Mouse (Mus musculus) lung, embryonic 15.5 days (tissue): Measurements from ENCODE around the gene Farsb. TPM values are rescaled to one million over a fixed set of nuclear protein-coding genes. Genes with fewer than 3 reads are reported as not detected.

Experiments used
- ATAC-seq: fragments of 200-750 bp; cut with Nextera tagmentation; 2 replicates; pipeline ENCODE4 v1.8.0; 2017; ENCODE audit warnings: moderate number of reproducible peaks, borderline replicate concordance; ENCODE audit not compliant: low FRiP score, low TSS enrichment; ENCODE audit errors: extremely low read depth
- H3K27ac ChIP-seq: fragments of 300-500 bp; sonication (generic); 2 replicates; pipeline ENCODE4 v1.5.1; 2015; ENCODE audit warnings: moderate library complexity, mild to moderate bottlenecking, inconsistent platforms
- H3K27me3 ChIP-seq: fragments of 300-500 bp; sonication (generic); 2 replicates; pipeline ENCODE4 v1.6.1; 2015; ENCODE audit warnings: inconsistent platforms
- H3K36me3 ChIP-seq: fragments of 300-500 bp; sonication (generic); 2 replicates; pipeline ENCODE4 v1.6.1; 2015; ENCODE audit warnings: inconsistent platforms
- H3K4me1 ChIP-seq: fragments of 300-500 bp; sonication (generic); 2 replicates; pipeline ENCODE4 v1.6.1; 2015; ENCODE audit warnings: inconsistent platforms
- H3K4me2 ChIP-seq: fragments of 300-500 bp; sonication (generic); 2 replicates; pipeline ENCODE4 v1.6.1; 2015; ENCODE audit warnings: inconsistent platforms, mild to moderate bottlenecking, moderate library complexity
- H3K4me3 ChIP-seq: fragments of 300-500 bp; sonication (generic); 2 replicates; pipeline ENCODE4 v1.5.1; 2015; ENCODE audit warnings: mild to moderate bottlenecking, inconsistent platforms
- H3K9ac ChIP-seq: fragments of 300-500 bp; sonication (generic); 2 replicates; pipeline ENCODE4 v1.6.1; 2015; ENCODE audit warnings: inconsistent platforms
- H3K9me3 ChIP-seq: fragments of 300-500 bp; sonication (generic); 2 replicates; pipeline ENCODE4 v1.6.1; 2016; ENCODE audit warnings: inconsistent platforms
- WGBS: fragments of 180-500 bp; shearing (Covaris S2); methylation state at CpG from one replicate; pipeline ENCODE4 v1.1.7; 2015; 5-methylcytosine and 5-hydroxymethylcytosine counted together
- polyA plus RNA-seq: library from polyadenylated mRNA; unstranded; fragments of >200 nt; fragmentation: Nextera tagmentation; extraction: Ambion mirVana; gene quantifications from 2 replicates; pipeline ENCODE4 v1.2.1, GENCODE M21; 2015

Farsb gene
- polyA plus RNA-seq, 1 experiment from 2014 or later, result 129 TPM

GRCm38 (mm10) chr1:78472441-78472840, 16.3 kb downstream of the Farsb start:
- H3K9ac ChIP-seq, result no peak overlapping the region
- H3K4me3 ChIP-seq, result no peak overlapping the region
- ATAC-seq, result no peak
- H3K4me1 ChIP-seq, result no peaks in the 10 kb centered on the region
- H3K27ac ChIP-seq, result no peak overlapping the region
- H3K27me3 ChIP-seq, result no peaks in the 10 kb centered on the region
- WGBS, result 85% methylated on average over 5 of the region's 5 CpGs
- no peaks in the 10 kb centered on the region for H3K9me3 ChIP-seq
- H3K4me2 ChIP-seq, result no peak overlapping the region
- peaks cover 63% of the 10 kb centered on the region for H3K36me3 ChIP-seq

DNA sequence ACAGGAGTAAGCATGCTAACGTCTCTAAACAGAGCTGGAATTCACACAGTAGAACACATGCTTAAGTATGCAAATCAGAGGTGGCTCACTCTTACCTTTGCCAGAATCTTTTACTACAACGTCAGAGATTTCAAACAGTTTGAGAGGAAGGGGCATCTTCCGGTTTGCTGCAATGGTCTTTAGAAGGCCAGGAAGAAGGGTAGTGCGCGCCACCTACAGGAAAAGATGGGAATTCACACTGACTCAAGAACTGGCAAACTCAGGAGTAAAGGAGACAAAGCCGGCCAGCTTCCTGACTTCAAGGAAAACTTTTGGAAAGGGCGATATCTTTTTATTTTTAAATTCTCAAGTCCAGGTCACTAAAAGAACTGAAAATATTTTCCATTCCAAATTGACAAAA, 34.0 kb downstream of the Farsb start:
- Histone ChIP-seq H3K27me3 (no peaks in the 10 kb centered on the region), H3K27ac (no peak overlapping the region), H3K36me3 (peaks cover 57% of the 10 kb centered on the region), H3K9ac (no peak overlapping the region), H3K9me3 (no peaks in the 10 kb centered on the region), H3K4me3 (no peak overlapping the region), H3K4me1 (no peaks in the 10 kb centered on the region), H3K4me2 (no peak overlapping the region)
- ATAC-seq, result no peak
- WGBS, result 35% methylated on average over 7 of the region's 7 CpGs

GRCm38 (mm10) chr1:78453886-78454285, 34.8 kb downstream of the Farsb start:
- Histone ChIP-seq H3K27me3 (no peaks in the 10 kb centered on the region), H3K36me3 (peaks cover 54% of the 10 kb centered on the region), H3K9ac (no peak overlapping the region), H3K4me1 (no peaks in the 10 kb centered on the region), H3K4me2 (no peak overlapping the region), H3K9me3 (no peaks in the 10 kb centered on the region), H3K4me3 (no peak overlapping the region), H3K27ac (no peak overlapping the region)
- WGBS, result 88% methylated on average over 8 of the region's 8 CpGs
- no peak for ATAC-seq

DNA sequence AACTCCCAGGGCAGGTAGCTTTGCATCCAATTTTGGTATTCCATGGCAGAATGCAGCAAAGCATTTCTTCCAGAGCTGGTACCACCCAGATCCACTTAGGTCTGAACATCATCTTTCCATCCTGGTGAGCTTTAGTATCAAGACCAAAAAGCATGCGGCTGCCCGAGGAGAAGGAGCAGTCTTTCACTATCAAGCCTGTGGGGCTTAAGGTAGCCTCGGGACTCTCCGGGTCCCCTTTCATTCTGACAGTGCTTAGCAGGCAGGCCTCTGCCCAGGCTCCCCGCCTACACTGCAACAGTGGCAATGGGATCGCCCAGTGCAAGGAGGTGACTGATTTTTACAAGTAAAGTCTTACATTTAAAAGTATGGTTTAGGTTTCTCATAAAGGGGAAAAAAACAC, 36.2 kb downstream of the Farsb start:
- no peaks in the 10 kb centered on the region for H3K9me3 ChIP-seq
- H3K4me3 ChIP-seq, result no peak overlapping the region
- WGBS, result 89% methylated on average over 6 of the region's 6 CpGs
- H3K4me2 ChIP-seq, result no peak overlapping the region
- H3K27ac ChIP-seq, result no peak overlapping the region
- H3K9ac ChIP-seq, result no peak overlapping the region
- no peaks in the 10 kb centered on the region for H3K4me1 ChIP-seq
- H3K36me3 ChIP-seq, result peaks cover 47% of the 10 kb centered on the region
- ATAC-seq, result no peak
- H3K27me3 ChIP-seq, result no peaks in the 10 kb centered on the region

GRCm38 (mm10) chr1:78451070-78451854, 37.4 kb downstream of the Farsb start:
- WGBS, result 79% methylated on average over 12 of the region's 12 CpGs
- Histone ChIP-seq H3K27ac (no peak overlapping the region), H3K36me3 (peaks cover 47% of the 10 kb centered on the region)

DNA sequence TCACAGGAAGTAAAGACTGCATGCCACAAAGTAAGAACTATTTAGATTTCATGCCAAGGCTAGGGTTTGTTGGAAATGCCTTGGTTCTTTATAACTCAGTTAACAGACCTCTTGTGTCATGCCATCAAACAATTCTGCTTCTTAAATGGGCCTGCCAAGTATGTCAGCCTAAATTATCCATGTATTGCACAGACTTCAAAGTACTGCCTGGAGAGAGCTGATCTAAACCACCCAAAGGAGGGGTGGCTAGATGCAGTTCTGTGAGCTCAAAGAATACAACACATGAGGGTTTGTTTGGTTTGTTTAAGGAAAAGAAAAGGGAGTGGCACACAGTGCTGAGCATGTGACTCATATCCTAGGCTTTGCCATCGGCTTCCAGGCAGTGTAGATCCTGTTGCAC, 40.6 kb downstream of the Farsb start:
- no peak overlapping the region for H3K4me2 ChIP-seq
- H3K9ac ChIP-seq, result no peak overlapping the region
- no peaks in the 10 kb centered on the region for H3K4me1 ChIP-seq
- no peaks in the 10 kb centered on the region for H3K27me3 ChIP-seq
- 65% methylated on average over 1 of the region's 1 CpGs for WGBS
- H3K36me3 ChIP-seq, result peaks cover 50% of the 10 kb centered on the region
- H3K9me3 ChIP-seq, result no peaks in the 10 kb centered on the region
- H3K4me3 ChIP-seq, result no peak overlapping the region
- ATAC-seq, result no peak
- no peak overlapping the region for H3K27ac ChIP-seq

More at GRCm38 (mm10) chr1:78451070-78451854, 37.4 kb downstream of the Farsb start:
- H3K4me2 ChIP-seq, result no peak overlapping the region
- no peak for ATAC-seq
- no peak overlapping the region for H3K4me3 ChIP-seq
- H3K9ac ChIP-seq, result no peak overlapping the region
- no peaks in the 10 kb centered on the region for H3K9me3 ChIP-seq
- no peaks in the 10 kb centered on the region for H3K27me3 ChIP-seq
- H3K4me1 ChIP-seq, result no peaks in the 10 kb centered on the region

- H3K9me3 ChIP-seq, result no peaks in the 10 kb centered on the region
- no peak overlapping the region for H3K4me3 ChIP-seq
- 93% methylated on average over 6 of the region's 6 CpGs for WGBS
- no peaks in the 10 kb centered on the region for H3K27me3 ChIP-seq
- H3K9ac ChIP-seq, result no peak overlapping the region
- H3K4me1 ChIP-seq, result no peaks in the 10 kb centered on the region
- no peak overlapping the region for H3K27ac ChIP-seq
- no peak overlapping the region for H3K4me2 ChIP-seq
- no peak for ATAC-seq
- H3K36me3 ChIP-seq, result peaks cover 47% of the 10 kb centered on the region
Measured at GRCm38 (mm10) chr1:78446742-78447141, 42.0 kb downstream of the Farsb start.

DNA sequence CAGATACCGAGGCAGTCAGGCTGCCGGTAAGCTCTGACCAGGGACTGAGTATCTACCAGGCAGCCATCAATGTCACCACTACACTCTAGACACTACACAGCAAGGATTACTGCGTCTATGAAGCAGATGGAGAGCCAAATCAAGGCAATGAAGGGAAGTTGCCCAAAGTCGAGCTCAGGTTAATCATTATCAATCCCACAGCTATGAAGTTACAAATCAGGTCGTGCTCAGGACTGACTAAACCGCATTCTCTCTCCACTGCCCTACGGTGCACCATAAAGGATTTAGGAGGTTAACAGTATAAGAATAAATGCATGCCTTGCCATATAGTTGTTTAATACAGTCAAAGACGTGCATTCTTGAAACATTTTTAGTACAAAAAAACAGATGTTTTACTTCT, 42.5 kb downstream of the Farsb start:
- H3K9me3 ChIP-seq, result no peaks in the 10 kb centered on the region
- no peak overlapping the region for H3K4me3 ChIP-seq
- WGBS, result 82% methylated on average over 8 of the region's 8 CpGs
- H3K36me3 ChIP-seq, result peaks cover 46% of the 10 kb centered on the region
- ATAC-seq, result no peak
- no peaks in the 10 kb centered on the region for H3K4me1 ChIP-seq
- H3K9ac ChIP-seq, result no peak overlapping the region
- H3K4me2 ChIP-seq, result no peak overlapping the region
- no peaks in the 10 kb centered on the region for H3K27me3 ChIP-seq
- no peak overlapping the region for H3K27ac ChIP-seq

DNA sequence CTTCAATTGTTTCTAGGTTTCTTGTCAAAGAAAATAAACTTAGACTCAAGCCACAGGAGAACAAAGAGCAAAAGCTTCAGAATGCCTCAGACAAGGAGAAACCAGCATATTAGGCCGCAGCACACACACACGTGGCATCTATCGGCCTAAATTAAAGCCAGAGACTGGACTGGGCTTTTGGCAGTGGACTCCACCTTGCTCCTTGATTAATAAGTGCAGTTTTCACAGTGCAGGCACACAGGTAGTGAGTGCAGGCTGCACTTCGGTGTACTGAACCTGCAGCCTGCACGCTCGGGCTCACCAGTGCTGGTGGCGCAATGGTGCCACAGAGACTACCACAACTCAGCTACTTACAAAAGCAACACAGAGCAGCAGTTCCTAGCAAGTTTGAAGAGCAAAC, 45.6 kb downstream of the Farsb start:
- H3K4me2 ChIP-seq, result no peak overlapping the region
- no peak overlapping the region for H3K9ac ChIP-seq
- no peak overlapping the region for H3K4me3 ChIP-seq
- no peak for ATAC-seq
- peaks cover 43% of the 10 kb centered on the region for H3K36me3 ChIP-seq
- no peaks in the 10 kb centered on the region for H3K4me1 ChIP-seq
- H3K27ac ChIP-seq, result no peak overlapping the region
- no peaks in the 10 kb centered on the region for H3K27me3 ChIP-seq
- no peaks in the 10 kb centered on the region for H3K9me3 ChIP-seq
- WGBS, result 91% methylated on average over 7 of the region's 7 CpGs

DNA sequence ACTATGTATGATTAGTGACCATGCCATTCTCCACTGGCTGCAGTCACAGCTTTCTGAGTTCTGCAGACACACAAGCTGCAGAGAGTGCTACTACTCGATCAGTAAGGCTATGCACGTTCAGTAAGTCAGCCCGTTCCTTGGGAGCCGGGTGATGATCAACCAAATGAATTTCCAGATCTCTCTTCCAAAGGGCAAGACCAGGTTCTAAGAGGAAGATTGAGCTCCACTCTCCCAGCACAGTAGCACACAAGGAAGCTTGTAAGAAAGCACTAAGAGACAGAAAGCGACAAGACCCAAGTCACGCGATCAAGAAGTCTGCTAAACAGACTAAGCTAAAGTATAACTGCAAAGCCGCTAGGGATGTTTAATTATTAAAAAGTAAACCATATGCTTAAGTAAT, 48.0 kb downstream of the Farsb start:
- H3K9ac ChIP-seq, result no peak overlapping the region
- WGBS, result 88% methylated on average over 8 of the region's 8 CpGs
- H3K27me3 ChIP-seq, result no peaks in the 10 kb centered on the region
- no peak overlapping the region for H3K4me2 ChIP-seq
- no peak for ATAC-seq
- no peak overlapping the region for H3K27ac ChIP-seq
- H3K36me3 ChIP-seq, result peaks cover 38% of the 10 kb centered on the region
- no peak overlapping the region for H3K4me3 ChIP-seq
- H3K4me1 ChIP-seq, result no peaks in the 10 kb centered on the region
- no peaks in the 10 kb centered on the region for H3K9me3 ChIP-seq

- peaks cover 14% of the 10 kb centered on the region; the same call in 1 of the 2 replicates for H3K36me3 ChIP-seq
- ATAC-seq, result no peak
- H3K9me3 ChIP-seq, result no peaks in the 10 kb centered on the region
- no peaks in the 10 kb centered on the region for H3K4me1 ChIP-seq
- no peak overlapping the region for H3K27ac ChIP-seq
- no peak overlapping the region for H3K9ac ChIP-seq
- no peak overlapping the region for H3K4me2 ChIP-seq
- no peaks in the 10 kb centered on the region for H3K27me3 ChIP-seq
- WGBS, result 78% methylated on average over 3 of the region's 3 CpGs
- no peak overlapping the region for H3K4me3 ChIP-seq
Measured at GRCm38 (mm10) chr1:78437150-78437549, 51.5 kb downstream of the Farsb start.

DNA sequence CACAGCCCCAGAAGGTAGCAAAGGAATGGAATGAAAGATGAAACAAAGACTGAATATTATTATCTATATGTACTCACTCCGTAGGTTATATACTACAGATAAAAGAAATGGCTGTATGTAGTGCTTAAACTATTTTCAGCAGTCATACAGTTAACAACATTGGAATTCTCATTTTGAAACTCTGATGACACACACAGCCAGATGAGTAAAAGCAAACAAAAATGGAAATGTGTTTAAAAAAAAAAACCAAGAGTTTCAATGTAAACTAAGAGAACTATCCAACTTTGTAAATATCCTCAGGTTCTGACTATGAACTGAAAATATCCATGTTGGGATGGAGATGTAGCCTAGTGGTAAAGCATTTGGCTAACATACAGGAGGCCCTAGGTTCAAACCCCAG, 52.3 kb downstream of the Farsb start:
- 86% methylated on average over 1 of the region's 1 CpGs for WGBS
- H3K4me1 ChIP-seq, result no peaks in the 10 kb centered on the region
- ATAC-seq, result no peak
- H3K4me3 ChIP-seq, result no peak overlapping the region
- no peak overlapping the region for H3K9ac ChIP-seq
- no peak overlapping the region for H3K27ac ChIP-seq
- H3K36me3 ChIP-seq, result peaks cover 13% of the 10 kb centered on the region; the same call in 1 of the 2 replicates
- no peaks in the 10 kb centered on the region for H3K9me3 ChIP-seq
- H3K27me3 ChIP-seq, result no peaks in the 10 kb centered on the region
- no peak overlapping the region for H3K4me2 ChIP-seq
